ENCODE assay signal across 25 mouse cellular contexts in genomic region chr11:110698342-110698741, GRCm38 (mm10).
DNase-seq lines count a peak whose midpoint lies in the region; ATAC-seq and TF ChIP-seq lines count a peak whose summit lies in the region.
"Had no signal": no experiment of that assay in that cellular context is flagged by ENCODE, and none has a peak within 500 bp of the region (broad histone marks: within the 10 kb centered on the region; RNA-seq: fewer than 3 reads in every experiment).

No protein-coding gene starts in this region.

- H3K36me3 ChIP-seq in macrophage (ENCODE audit: inconsistent target): no peaks in the 10 kb centered on the region
- H3K36me3 ChIP-seq in intestine, postnatal 0 days (ENCODE audit: control insufficient read depth, insufficient read depth): no peaks in the 10 kb centered on the region
- H3K36me3 ChIP-seq: embryonic facial prominence, embryonic 12.5 days; embryonic facial prominence, embryonic 15.5 days; forebrain, embryonic 12.5 days; forebrain, embryonic 15.5 days; G1E; hindbrain, embryonic 12.5 days; hindbrain, embryonic 15.5 days had no signal

- H3K4me2 ChIP-seq in intestine, postnatal 0 days (replicated peaks; ENCODE audit: low read depth): no peak overlapping the region
- H3K4me2 ChIP-seq: embryonic facial prominence, embryonic 12.5 days; embryonic facial prominence, embryonic 15.5 days; forebrain, embryonic 12.5 days; forebrain, embryonic 15.5 days; heart, embryonic 11.5 days; hindbrain, embryonic 12.5 days; hindbrain, embryonic 15.5 days had no signal

- H3K9me3 ChIP-seq in intestine, postnatal 0 days (ENCODE audit: control insufficient read depth): no peaks in the 10 kb centered on the region
- H3K9me3 ChIP-seq: embryonic facial prominence, embryonic 12.5 days; embryonic facial prominence, embryonic 15.5 days; forebrain, embryonic 12.5 days; forebrain, embryonic 15.5 days; hindbrain, embryonic 12.5 days; hindbrain, embryonic 15.5 days had no signal

- 56% methylated on average over 5 of the region's 5 CpGs for WGBS in macrophage (ENCODE audit: missing documents)
- WGBS in intestine, postnatal 0 days: 70% methylated on average over 5 of the region's 5 CpGs

- H3K27me3 ChIP-seq in intestine, postnatal 0 days (replicated peaks; ENCODE audit: control insufficient read depth, insufficient read depth, low read length): no peaks in the 10 kb centered on the region
- H3K27me3 ChIP-seq: CH12.LX; embryonic facial prominence, embryonic 12.5 days; embryonic facial prominence, embryonic 15.5 days; forebrain, embryonic 12.5 days; forebrain, embryonic 15.5 days; hindbrain, embryonic 12.5 days; hindbrain, embryonic 15.5 days had no signal

- no peak overlapping the region for H3K4me3 ChIP-seq in bone marrow macrophage, adult 2 months (ENCODE audit: insufficient read depth, low read length)
- H3K4me3 ChIP-seq in macrophage (ENCODE audit: inconsistent target): no peak overlapping the region
- no peak overlapping the region for H3K4me3 ChIP-seq in intestine, postnatal 0 days (ENCODE audit: low read depth, low read length)
- H3K4me3 ChIP-seq: embryonic facial prominence, embryonic 12.5 days; embryonic facial prominence, embryonic 15.5 days; forebrain, embryonic 12.5 days; forebrain, embryonic 15.5 days; gastrocnemius, adult 2 months; hindbrain, embryonic 12.5 days; hindbrain, embryonic 15.5 days had no signal

- 0 out of 2 replicates have a peak, but pooled peaks have one; percentile 50 for ATAC-seq in monocyte, adult 5-6 weeks (replicated peaks; ENCODE audit: insufficient number of reproducible peaks, low FRiP score, low TSS enrichment, poor library complexity, severe bottlenecking)
- no peak for ATAC-seq in intestine, postnatal 0 days
- ATAC-seq: forebrain, embryonic 15.5 days had no signal

- peak; percentile 61 for DNase-seq in 3T3-L1 (ENCODE audit: low read depth, low spot score)
- DNase-seq in yolk sac, embryonic 10.5 days (ENCODE audit: low spot score): no peak
- DNase-seq in kidney, adult 8-10 months: no peak
- DNase-seq: adrenal gland, adult 2 months; adrenal gland, postnatal 25 days; B cell, adult 2 months; cerebellum, adult 18-20 months; cerebellum, adult 9-10 months; cerebellum, postnatal 14 days; gastrocnemius, adult 2 months; gastrocnemius, postnatal 14 days; kidney, adult 11 months had no signal

- H3K9ac ChIP-seq in intestine, postnatal 0 days (ENCODE audit: low read depth, low read length): no peak overlapping the region
- H3K9ac ChIP-seq: embryonic facial prominence, embryonic 12.5 days; embryonic facial prominence, embryonic 15.5 days; forebrain, embryonic 12.5 days; forebrain, embryonic 15.5 days; hindbrain, embryonic 12.5 days; hindbrain, embryonic 15.5 days had no signal

- TF ChIP-seq CTCF in bone marrow macrophage, adult 2 months (IDR thresholded peaks at IDR 0.05; ENCODE audit: low read depth, low read length): no peak
- TF ChIP-seq CTCF in intestine, postnatal 0 days (IDR thresholded peaks at IDR 0.05; ENCODE audit: low read depth): no peak

- H3K27ac ChIP-seq in bone marrow macrophage, adult 2 months (ENCODE audit: insufficient read depth, low read depth, low read length): peak overlapping the region; percentile 77
- H3K27ac ChIP-seq in macrophage: peak overlapping the region; percentile 69
- H3K27ac ChIP-seq in intestine, postnatal 0 days (ENCODE audit: low read depth, low read length): no peak overlapping the region
- H3K27ac ChIP-seq: embryonic facial prominence, embryonic 12.5 days; embryonic facial prominence, embryonic 15.5 days; forebrain, embryonic 12.5 days; forebrain, embryonic 15.5 days; gastrocnemius, adult 2 months; hindbrain, embryonic 12.5 days; hindbrain, embryonic 15.5 days had no signal

- no peaks in the 10 kb centered on the region for H3K79me2 ChIP-seq in macrophage (ENCODE audit: inconsistent target)

- TF ChIP-seq POLR2A in bone marrow macrophage, adult 2 months (IDR thresholded peaks at IDR 0.05; ENCODE audit: borderline replicate concordance, low read depth, low read length): no peak

- peaks cover 38% of the 10 kb centered on the region for H3K4me1 ChIP-seq in bone marrow macrophage, adult 2 months (ENCODE audit: control insufficient read depth, insufficient read depth, low read length)
- H3K4me1 ChIP-seq in intestine, postnatal 0 days (replicated peaks; ENCODE audit: control insufficient read depth, insufficient read depth, low read length): no peaks in the 10 kb centered on the region
- H3K4me1 ChIP-seq: embryonic facial prominence, embryonic 12.5 days; embryonic facial prominence, embryonic 15.5 days; forebrain, embryonic 12.5 days; forebrain, embryonic 15.5 days; hindbrain, embryonic 12.5 days; hindbrain, embryonic 15.5 days had no signal
